Mouse (Mus musculus): ENCODE data around the gene Trnau1ap. TPM values are rescaled to one million over a fixed set of nuclear protein-coding genes. Genes with fewer than 3 reads are reported as not detected.
"Not testable (repeated sequence)": the region's sequence is repeated elsewhere in the genome, so short reads cannot be mapped to it uniquely, and the experiment has no call there.

Trnau1ap gene
- total RNA-seq, 1 experiment from 2014 or later, result 48.4 TPM

DNA sequence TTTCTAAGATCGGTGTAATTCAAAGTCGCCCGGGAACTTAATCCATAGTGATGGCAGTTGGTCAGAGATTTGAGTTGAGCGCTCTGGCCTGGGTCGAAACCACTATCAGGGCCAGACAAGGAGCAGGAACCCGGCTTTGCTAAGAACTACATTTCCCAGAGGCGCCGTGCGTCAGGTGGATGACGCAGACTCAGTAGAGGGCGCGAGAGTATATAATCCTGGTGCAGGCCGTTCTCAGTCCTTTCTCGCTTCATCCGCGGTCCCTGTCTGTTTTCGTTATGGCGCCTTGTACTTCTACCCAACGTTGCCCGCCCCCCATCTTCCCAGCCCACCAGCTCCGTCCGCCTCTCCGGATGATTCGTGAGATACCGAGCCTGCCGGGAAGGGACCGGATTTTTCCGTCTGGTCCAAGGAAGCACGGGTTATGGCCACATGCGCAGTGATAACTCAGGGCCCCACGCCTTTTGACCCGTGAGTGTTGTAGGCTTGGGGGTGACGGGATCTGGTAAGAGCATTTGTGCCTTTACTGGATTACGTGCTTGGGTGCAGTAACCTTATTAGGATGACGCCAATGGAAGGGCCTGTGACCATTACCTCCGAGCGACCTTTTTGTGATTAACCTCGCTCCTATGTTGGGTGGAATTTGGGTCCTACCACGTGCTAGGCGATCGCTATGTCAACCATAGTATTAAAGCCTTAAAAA, 20.8 kb downstream of the Trnau1ap start:
- peak; percentile 87 to 89 for ATAC-seq (replicated peaks in 1 of 2; ENCODE audit: insufficient read depth in 1 of 2, low FRiP score in 2 of 2, low TSS enrichment in 1 of 2, low read depth in 1 of 2, poor library complexity in 2 of 2, severe bottlenecking in 2 of 2)

DNA sequence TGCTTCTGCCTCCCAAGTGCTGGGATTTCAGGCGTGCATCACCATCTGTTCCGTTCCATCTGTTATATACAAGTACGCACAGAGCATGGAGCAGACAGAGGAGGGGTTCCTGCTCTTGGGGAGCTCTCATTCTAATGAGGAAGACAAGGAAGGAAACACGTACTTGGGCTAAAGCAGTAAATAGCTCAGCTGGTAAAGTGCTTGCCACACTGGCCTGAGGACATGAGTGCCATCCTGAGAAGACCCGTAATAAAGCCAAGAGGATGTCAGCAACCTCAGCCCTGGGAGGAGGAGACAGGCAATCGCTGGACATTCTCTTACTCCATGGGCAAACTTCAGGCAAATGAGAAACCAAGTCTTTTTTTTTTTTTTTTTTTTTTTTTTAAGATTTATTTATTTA, 23.3 kb downstream of the Trnau1ap start:
- ATAC-seq (replicated peaks in 1 of 2; ENCODE audit: insufficient read depth in 1 of 2, low FRiP score in 2 of 2, low TSS enrichment in 1 of 2, low read depth in 1 of 2, poor library complexity in 2 of 2, severe bottlenecking in 2 of 2), result peak in 1 of 2 experiments; percentile 26; a peak in 1 of 4 replicates

DNA sequence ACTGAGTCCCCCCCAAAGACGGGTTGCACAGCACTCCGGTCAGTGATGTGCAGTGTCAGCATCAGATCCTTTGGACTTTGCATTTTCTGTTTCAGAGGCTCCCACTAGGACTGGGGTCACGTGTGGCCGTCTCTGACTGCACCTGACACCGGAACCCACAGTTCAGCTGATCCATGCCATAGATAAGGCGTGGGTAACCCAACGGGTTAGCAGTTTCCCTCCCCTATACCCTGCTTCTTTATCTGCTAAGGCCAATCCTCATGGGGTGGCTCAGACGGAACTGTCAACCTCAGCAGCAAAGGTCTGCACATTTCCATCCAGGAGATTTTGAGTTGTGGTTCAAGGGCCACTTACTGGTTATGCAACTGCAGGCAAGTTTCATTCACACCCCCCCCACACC, 24.1 kb downstream of the Trnau1ap start:
- no peak for ATAC-seq (replicated peaks in 1 of 2; ENCODE audit: insufficient read depth in 1 of 2, low FRiP score in 2 of 2, low TSS enrichment in 1 of 2, low read depth in 1 of 2, poor library complexity in 2 of 2, severe bottlenecking in 2 of 2)

DNA sequence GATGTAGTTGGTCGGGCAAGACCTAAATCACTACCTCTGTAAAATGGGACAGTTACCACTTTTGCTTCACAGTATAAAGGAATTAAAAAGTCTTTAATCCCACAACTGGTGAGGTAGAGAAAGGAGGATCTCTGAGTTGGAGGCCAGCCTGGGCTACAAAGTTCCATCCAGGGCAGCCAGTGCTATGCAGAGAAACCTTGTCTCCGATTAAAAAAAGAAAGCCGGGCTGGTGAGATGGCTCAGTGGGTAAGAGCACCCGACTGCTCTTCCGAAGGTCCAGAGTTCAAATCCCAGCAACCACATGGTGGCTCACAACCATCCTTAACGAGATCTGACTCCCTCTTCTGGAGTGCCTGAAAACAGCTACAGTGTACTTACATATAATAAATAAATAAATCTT, 25.9 kb downstream of the Trnau1ap start:
- not testable (repeated sequence) for ATAC-seq (replicated peaks in 1 of 2; ENCODE audit: insufficient read depth in 1 of 2, low FRiP score in 2 of 2, low TSS enrichment in 1 of 2, low read depth in 1 of 2, poor library complexity in 2 of 2, severe bottlenecking in 2 of 2)

DNA sequence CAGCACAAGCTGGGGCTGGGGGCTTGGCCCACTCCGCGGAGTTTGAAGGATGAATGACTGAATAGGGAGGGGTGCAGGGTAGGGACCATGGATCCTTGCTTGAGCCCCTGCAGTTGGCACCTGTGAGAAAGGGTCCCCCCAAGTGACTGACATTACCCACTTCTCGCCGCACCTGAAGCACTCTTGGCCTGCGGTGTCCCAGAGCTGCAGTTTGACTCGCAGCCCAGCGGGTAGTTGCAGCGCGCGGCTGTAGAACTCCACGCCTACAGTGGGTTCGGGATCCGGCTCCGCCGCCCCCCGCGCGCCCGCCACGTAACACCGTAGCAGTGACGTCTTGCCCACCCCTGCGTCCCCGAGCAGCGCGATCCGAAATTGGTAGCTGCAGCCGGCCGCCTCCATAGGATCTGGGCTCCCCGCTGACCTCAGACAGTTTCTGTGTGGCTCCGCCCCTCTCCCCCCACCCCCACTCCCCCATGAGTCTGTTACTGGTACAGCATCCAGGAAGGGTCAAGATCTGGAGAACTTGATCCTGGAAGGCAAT, 26.3 kb downstream of the Trnau1ap start, which contains the start of gene Rab42:
TSS of gene Rab42 (minus strand) at position 447 of the 541 bp plus-strand sequence.
- peak; percentile 70 for ATAC-seq (replicated peaks in 1 of 2; ENCODE audit: insufficient read depth in 1 of 2, low FRiP score in 2 of 2, low TSS enrichment in 1 of 2, low read depth in 1 of 2, poor library complexity in 2 of 2, severe bottlenecking in 2 of 2)

DNA sequence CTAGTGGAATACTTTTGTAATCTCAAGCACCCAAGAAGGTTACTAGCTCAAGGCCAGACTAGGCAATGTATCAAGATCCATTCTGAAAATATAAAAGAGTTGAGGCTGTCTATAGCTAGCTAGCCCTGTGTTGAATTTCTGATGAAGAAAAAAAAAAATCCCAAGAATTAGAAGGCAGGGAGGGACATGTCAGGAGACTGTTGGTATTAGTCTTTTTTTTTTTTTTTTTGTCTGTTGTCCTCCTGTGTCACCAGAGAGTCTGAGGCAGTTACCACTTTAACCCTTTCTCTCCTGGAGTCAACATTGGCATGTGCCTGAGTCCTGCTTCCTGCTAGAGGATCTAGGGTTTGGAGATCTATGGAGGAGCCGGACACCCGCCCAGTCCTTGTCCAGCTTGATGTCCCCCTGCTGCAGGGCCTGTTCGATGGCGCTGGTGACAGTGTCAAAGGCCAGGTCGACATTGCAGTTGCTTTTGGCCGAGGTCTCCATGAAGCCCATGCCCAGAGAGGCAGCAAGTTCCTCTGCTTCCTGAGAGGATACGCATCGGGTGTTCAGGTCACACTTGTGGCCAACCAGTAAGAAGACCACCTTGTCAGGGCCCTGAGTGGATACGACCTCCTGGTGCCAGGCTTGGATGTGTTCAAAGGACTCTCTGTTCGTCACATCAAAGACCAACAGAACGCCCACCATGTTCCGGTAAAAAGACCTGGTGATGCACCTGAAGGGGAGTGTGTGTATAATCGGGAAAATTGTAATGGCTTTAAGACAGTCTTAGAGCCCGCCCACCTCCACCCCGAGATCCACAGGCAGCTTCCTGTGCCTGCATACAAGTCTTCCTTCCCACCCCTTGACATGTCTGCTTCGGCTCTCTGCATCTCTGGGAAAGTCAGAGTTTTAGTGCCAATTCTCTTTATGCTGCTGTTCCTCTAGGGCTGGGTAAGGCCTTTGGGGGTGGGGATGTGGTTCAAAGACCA, 27.1 kb downstream of the Trnau1ap start:
- no peak for ATAC-seq (replicated peaks in 1 of 2; ENCODE audit: insufficient read depth in 1 of 2, low FRiP score in 2 of 2, low TSS enrichment in 1 of 2, low read depth in 1 of 2, poor library complexity in 2 of 2, severe bottlenecking in 2 of 2)

DNA sequence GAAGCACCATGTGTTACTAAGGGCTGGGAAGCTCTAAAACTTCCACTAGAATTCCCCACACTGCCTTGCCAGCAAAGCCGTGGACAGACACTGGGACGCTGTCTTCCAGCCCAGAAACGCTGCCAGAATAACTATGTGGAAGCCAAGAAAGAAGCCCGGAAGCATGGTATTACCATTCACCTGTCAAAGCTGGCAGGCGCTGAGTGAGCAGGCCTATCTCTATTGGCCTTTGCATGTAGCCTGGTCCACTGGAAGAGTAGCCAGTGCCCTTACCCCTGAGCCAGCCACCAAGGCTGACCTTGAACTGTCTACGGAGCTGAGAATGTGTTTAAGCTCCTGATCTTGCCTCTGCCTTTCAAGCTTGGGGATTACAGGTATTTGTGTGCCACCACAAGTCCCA, 27.9 kb downstream of the Trnau1ap start:
- ATAC-seq (replicated peaks in 1 of 2; ENCODE audit: insufficient read depth in 1 of 2, low FRiP score in 2 of 2, low TSS enrichment in 1 of 2, low read depth in 1 of 2, poor library complexity in 2 of 2, severe bottlenecking in 2 of 2), result no peak

DNA sequence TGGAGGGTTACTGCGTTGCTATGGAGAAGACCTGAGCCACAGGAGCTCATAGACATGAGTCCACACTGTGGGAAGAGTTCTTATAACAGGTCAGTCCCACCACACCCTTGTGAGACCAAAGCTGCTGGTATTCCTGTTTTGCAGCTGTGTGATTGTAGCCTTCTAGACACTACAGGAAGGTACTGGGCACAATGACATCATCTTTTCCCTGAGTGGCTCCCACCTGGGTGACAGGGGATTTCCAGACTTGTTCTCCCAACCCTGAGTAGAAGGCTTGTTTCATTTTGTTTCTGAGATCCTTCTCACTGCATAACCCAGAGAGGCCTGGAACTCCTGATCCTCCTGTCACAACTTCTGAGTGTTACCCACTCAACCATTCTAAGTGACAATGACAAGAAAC, 29.5 kb downstream of the Trnau1ap start:
- no peak for ATAC-seq (replicated peaks in 1 of 2; ENCODE audit: insufficient read depth in 1 of 2, low FRiP score in 2 of 2, low TSS enrichment in 1 of 2, low read depth in 1 of 2, poor library complexity in 2 of 2, severe bottlenecking in 2 of 2)

DNA sequence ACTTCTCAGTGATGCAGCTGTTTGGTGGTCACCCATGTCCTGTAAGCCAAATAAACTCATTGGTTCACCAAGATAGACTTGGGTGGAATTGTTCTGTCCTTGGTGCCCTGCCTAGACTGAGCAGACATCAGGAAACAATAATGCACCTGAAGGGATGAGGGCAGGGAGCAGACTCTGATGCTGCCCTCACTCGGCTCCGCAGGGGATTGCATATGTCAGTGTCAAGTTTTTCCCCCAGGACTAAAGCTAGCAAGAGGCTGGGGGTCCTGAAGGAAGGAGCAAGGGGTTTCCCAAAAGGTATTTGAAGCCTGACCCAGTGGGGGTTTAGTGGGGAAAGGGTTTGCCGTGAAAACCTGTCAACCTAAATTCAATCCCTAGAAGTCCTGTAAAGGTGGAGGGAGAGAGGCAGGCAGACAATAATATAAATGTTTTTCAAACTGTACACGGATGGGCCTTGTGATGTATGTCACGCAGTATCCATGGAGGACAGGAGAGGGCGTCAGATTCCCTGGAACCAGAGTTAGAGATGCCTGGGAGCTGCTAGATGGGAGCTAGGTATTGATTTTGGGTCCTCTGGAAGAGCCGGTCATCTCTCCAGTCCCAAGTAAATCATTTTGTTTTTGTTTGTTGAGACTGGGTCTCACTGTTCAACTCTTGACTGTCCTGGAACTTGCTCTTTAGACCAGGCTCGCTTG, 33.5 kb downstream of the Trnau1ap start:
- no peak for ATAC-seq (replicated peaks in 1 of 2; ENCODE audit: insufficient read depth in 1 of 2, low FRiP score in 2 of 2, low TSS enrichment in 1 of 2, low read depth in 1 of 2, poor library complexity in 2 of 2, severe bottlenecking in 2 of 2)

DNA sequence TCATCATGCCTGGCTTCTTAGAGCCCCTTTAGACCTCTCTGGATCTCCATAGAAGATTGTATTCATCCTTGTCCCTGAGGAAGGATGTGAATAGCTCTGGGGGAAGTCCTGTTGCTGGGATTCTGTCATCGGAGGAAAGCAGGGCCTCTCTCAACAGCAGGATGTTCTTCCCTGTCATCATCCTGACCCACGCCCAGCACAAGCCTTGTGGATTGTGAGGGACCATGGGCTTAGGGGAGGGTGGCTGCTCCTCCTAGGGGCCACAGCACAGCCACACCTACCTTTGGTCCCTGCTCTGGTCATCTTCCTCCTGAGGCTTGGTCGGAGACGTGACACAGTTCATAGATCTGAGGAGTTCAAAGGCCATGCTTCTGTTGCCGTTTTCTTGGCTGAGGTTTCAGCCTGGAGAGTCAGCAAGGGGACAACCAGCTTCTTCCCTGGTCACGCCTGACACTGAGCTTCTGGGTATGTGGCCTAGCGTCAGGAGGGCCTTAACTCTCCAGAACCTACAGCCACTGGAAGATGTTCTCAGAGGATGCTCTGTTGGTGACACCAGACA, 35.6 kb downstream of the Trnau1ap start:
- no peak for ATAC-seq (replicated peaks in 1 of 2; ENCODE audit: insufficient read depth in 1 of 2, low FRiP score in 2 of 2, low TSS enrichment in 1 of 2, low read depth in 1 of 2, poor library complexity in 2 of 2, severe bottlenecking in 2 of 2)

DNA sequence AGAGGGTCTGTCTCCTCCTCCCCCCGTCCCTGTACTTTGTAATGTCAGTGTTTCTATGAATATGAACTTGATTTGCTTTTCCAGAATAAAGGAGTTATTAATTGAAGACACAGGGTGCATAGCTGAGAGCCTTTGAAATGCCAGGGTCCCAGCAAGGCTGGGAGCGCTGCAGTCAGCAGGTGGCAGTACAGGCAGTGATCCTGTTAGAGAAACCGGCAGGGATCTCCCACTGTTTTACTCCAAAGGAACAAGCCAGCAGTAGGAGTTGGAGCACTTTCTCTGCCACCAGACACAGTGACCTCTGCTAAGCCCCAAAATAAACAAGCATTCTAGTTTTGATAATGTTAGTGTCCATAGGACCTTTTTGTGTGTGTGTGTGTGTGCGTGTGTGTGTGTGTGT, 36.4 kb downstream of the Trnau1ap start:
- ATAC-seq (replicated peaks in 1 of 2; ENCODE audit: insufficient read depth in 1 of 2, low FRiP score in 2 of 2, low TSS enrichment in 1 of 2, low read depth in 1 of 2, poor library complexity in 2 of 2, severe bottlenecking in 2 of 2), result no peak

DNA sequence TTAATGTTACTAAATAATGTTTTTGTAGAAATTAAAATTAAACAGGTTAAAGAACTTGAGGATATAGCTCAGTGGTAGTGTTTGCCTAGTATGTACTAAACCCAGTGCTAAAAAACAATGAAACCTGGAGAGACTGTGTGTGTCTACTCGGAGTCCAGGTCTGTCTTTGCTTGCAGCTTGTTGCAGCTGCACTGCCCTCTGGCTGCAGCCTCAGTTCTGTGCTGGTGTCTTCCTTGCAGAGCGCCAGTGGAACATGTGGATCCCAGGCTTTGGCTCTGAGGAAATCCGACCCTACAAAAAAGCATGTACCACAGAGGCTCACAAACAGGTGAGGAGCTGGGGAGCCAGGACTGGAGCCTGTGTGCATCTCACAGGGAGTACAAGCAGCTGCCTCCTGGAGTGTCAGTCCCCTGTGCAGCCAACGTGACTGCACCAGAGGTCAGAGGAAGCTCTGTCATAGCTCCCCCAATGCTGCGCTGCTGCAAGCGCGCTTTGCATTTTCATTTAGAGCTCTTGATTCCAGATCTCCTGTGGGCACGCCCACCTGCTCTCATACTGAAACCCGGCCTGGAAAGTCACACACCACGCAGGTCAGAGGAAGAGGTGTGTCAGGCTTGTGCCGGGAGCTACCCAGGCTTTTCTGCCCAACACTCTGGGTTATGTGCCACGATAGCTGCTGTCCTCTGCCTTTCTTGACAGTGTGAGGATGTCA, 37.6 kb downstream of the Trnau1ap start:
- ATAC-seq (replicated peaks in 1 of 2; ENCODE audit: insufficient read depth in 1 of 2, low FRiP score in 2 of 2, low TSS enrichment in 1 of 2, low read depth in 1 of 2, poor library complexity in 2 of 2, severe bottlenecking in 2 of 2), result no peak

DNA sequence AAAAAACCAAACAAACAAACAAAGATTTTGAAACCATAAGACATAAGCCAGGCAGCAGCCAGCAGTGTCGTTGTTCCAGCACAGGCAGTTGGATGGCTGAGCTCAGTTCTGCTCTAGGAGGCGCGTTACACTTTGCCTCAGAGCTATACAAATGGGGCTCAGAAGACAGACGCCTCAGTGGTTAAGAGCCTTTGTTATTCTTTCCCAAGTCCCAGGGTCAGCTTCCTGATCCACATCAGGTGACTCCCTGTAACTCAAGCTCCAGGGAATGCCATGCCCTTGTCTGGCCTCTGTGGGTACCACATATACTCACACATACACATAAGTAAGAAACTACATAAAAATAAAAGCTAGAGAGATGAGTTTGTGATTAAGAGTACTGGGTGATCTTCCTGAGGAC, 38.3 kb downstream of the Trnau1ap start:
- no peak for ATAC-seq (replicated peaks in 1 of 2; ENCODE audit: insufficient read depth in 1 of 2, low FRiP score in 2 of 2, low TSS enrichment in 1 of 2, low read depth in 1 of 2, poor library complexity in 2 of 2, severe bottlenecking in 2 of 2)

DNA sequence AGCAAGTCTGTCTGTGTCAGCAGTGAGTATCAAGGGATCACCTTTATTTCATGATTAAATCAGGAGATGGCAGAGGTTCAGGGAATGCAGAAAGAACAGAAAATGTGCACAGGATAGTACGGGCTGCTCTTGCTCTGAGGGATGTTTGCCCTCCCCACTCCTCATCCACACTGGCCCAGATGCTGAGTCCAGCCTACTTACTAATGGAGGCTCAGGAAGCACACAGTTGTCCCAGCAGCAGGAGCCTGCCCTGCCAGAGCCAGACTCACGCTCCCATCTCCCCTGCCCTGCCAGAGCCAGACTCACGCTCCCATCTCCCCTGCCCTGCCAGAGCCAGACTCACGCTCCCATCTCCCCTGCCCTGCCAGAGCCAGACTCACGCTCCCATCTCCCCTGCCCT, 40.5 kb downstream of the Trnau1ap start:
- not testable (repeated sequence) for ATAC-seq (replicated peaks in 1 of 2; ENCODE audit: insufficient read depth in 1 of 2, low FRiP score in 2 of 2, low TSS enrichment in 1 of 2, low read depth in 1 of 2, poor library complexity in 2 of 2, severe bottlenecking in 2 of 2)

DNA sequence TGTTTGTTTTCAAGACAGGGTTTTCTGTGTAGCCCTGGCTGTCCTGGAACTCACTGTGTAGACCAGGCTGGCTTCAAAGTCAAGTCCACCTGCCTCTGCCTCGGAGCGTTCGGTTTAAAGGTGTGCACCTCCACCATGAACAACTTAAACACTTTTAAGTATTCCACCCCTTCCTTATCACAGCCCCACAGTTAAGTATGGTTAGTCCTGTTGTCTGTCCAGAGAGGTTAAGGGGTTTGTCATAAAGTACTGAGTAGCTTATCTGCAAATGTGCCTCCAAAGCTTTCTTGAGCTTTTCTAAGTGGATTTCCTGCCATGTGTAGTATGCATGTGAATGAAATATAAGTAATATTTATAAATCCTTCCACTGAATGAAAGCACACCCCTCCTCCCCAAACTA, 53.4 kb downstream of the Trnau1ap start:
- ATAC-seq (replicated peaks in 1 of 2; ENCODE audit: insufficient read depth in 1 of 2, low FRiP score in 2 of 2, low TSS enrichment in 1 of 2, low read depth in 1 of 2, poor library complexity in 2 of 2, severe bottlenecking in 2 of 2), result no peak

DNA sequence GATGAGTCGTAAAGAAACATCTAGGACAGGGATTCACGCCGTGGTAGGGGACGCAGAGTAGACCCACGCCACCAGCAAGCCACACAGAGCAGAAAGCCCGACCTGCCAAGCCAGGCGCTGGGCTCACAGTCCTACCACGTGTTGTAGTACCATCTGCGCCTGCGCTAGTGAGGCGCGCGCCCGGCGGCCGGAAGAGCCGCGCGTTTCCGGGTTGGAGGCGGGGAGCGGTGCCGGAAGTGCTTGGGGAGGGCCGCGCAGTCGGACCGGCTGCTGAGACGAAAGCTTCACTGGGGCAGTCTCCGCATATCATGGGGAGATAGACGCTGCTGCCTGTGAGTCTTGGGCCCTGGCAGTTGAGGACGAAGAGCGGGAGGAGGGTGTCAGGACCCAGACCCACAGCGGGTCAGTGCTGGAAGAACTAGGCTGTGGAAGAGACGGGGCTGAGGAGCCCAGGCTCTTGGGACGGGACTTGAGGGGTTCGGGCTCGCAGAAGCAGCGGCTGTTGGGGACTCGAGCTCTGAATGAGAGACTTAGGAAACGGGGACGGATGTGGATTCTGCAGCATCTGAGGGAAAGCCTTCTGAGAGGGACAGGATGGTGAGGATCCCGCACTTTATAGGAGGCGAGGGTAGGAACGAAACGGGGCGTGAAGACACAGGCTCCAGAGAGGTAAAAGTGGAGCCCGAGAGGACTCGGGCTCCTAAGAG, 55.0 kb downstream of the Trnau1ap start, which contains the start of gene Taf12:
TSS of gene Taf12 (plus strand) at position 220 of the 707 bp plus-strand sequence.
- peak; percentile 44 to 76 for ATAC-seq (replicated peaks in 1 of 2; ENCODE audit: insufficient read depth in 1 of 2, low FRiP score in 2 of 2, low TSS enrichment in 1 of 2, low read depth in 1 of 2, poor library complexity in 2 of 2, severe bottlenecking in 2 of 2)
